Mouse (Mus musculus): ENCODE data around the gene Zfp770.

Zfp770 gene

GRCm38 (mm10) chr2:114143842-114144241, 57.4 kb downstream of the Zfp770 start:
- no peak for DNase-seq (ENCODE audit: low spot score)

Data from embryo, embryonic 10 days (tissue).